Mouse (Mus musculus) Muller cell, postnatal 12 days (primary cell): ENCODE data around the gene Dhrs7b.
"Not testable (repeated sequence)": the region's sequence is repeated elsewhere in the genome, so short reads cannot be mapped to it uniquely, and the experiment has no call there.

Source experiments
- DNase-seq: peaks from one replicate; pipeline ENCODE4 v3.0.0-alpha.2; 2015; ENCODE audit errors: inconsistent ontology term

Gene Dhrs7b

DNA sequence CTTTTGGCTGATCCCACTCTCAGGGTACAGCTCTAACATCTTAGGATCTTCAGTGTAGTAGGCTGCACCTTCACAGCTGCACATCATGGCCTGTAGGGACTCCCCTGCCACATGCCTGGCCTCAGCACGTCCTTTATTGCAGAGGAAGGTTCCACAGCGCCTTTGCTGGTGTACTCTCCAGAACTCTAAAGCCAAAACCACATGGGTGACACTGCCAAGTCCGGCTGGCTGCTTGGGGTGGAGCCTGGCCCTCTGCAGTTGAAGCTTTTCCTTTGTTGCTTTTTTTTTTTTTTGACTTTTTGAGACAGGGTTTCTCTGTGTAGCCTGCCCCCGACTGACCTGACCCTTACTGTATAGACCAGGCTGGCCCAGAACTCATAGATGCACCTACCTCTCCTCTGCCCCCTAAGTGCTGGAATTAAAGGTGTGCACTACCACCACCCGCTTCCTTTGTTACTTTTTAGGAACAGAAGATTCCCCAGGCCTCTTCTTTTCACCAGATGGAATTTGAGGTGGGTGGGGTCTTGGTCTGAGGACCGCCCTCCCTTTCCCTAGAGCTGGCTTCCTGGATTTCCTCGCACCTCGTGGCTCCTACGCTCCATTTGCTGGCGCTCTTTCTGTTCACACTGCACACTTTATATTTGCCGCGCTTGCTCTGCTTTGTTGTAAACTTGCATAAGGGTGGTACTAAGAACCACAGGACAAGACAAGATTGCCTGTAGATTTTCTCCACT is 11.2 kb downstream of the Dhrs7b start:
- DNase-seq: peak; percentile 44

- DNase-seq: no peak
Measured at GRCm38 (mm10) chr11:60843412-60843811, 13.0 kb downstream of the Dhrs7b start.

DNA sequence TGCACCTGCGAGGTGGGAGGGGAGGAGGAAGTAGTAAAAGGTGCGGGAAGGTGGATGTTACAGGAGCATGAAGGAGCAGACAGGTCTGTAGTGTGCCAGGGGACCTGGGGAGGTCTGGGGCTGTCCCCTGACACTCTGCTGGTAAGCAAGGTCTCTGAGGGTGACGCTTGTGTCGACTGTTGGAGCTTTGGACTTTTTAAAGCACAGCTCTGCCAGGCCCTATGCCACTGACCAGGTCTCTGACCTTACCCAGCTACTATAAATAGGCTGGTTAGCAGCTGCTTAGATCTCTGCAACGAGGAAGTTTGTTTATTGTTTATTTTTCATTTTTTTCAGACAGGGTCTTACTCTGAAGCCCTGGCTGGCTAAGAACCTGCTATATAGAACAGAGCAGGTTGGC is 15.0 kb downstream of the Dhrs7b start:
- no peak for DNase-seq

DNA sequence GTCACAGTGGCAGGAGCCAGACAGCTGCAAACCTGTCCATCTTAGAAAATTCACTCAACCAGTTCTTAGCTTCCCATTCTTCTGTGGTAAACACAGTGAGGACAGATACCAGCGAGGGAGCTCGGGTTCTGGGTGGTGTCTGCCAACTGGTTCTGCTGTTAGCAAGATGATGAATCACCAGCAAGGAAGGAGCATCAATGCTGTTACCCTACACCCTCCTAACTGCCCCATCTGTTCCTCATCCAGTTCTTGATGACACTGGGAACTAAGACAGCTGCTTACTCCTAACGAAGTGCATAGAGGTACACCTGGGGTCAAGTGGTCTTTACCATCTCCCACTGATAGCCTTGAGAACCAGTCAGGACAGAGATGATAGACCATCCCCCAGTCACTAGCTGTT is 26.2 kb downstream of the Dhrs7b start:
- no peak for DNase-seq

DNA sequence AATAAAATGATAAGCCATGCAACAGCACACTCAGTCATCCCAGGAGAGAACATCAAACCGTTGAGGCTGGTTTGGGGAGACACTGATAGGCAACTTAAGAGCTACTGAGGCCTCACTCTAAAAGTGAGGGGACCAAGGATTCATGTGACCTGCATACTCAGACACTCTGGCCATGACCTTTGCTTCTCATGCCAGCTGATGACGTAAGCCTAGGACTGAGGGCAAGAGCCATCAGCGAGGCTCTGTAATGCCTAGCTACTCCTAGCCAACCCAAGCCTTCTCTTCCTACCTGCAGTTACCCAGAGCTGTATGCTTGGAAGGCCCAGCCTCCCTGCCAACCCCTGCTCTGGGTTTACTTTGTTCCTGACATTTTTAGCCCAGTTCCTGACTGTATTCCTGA is 31.6 kb downstream of the Dhrs7b start:
- no peak for DNase-seq

DNA sequence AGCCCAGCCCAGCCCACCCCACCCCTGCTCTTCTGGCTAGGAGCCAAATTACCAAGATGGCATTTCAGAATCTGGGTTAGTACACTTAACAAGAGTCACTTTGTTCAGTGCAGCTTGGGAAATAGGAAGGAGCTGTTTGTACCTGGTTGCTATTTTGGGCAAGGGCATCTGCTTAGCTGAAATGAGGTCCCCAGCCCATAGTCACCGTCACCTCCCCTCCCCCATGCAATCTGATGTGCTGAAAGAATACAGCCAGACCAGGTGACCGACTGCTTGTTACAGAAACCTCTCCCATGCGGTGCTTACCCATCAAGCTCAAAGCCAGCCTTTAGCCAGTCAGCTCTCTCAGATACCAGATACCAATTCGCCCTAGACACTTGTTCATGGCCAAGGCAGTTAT is 32.8 kb downstream of the Dhrs7b start:
- DNase-seq: no peak

DNA sequence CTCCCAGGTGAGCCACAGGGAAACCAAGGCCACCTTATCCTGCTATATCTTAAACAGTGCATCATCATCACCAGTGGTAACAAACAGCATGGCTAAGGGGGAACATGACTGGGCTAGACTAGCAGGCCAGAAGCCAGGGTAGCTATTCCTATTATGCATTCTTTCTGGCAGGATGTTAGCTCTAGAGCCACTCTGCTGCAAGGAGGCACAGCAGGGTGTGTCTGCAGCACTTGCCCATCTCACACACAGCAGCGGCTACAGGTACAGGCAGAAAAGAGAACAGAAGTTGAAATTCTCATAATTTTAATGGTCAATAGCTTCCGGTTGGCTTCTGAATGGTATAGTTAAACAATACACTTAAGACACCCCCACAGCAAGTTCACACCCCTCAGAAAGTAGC is 33.7 kb downstream of the Dhrs7b start:
- DNase-seq: no peak

DNA sequence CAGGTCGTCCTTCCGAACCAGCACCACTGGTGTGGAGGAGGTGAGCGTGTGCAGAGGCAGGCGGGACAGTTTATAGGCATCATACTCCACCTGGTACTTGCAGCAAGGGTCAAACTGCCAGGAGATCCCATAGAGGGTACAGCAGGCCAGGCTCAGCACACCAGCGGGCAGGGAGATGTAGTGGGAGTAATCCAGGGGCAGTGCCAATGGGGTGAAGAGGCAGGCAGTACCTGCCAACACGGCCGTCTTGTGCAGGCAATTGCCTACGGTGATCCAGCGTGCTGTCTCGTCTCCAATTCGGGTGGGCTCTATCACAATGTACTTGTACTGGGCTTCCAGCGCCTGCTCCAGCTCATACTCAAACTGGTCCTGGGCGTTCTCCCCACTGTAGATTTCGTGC is 34.5 kb downstream of the Dhrs7b start:
- DNase-seq: no peak

GRCm38 (mm10) chr11:60866021-60866420 is 35.6 kb downstream of the Dhrs7b start:
- no peak for DNase-seq

DNA sequence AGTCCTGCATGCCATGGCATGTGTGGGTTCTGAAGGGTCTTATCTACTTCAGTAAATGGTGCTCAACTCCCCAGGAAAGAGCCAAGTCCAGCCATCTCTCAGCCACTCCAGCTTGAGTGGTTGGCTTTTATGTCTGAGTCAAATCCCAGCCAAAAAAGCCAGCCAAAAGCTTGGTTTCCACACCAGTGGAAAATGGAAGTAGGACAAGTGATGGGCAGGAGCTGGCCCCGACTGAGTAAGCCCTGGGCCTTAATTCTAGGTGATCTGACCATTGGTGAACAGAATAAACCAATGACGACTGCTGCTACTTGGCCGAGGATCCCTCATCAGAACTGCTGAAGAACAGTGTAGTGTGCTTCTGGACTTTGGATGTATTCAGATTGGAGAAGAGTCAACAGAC is 37.0 kb downstream of the Dhrs7b start:
- peak; percentile 10 for DNase-seq

GRCm38 (mm10) chr11:60867904-60868303 is 37.5 kb downstream of the Dhrs7b start:
- no peak for DNase-seq

GRCm38 (mm10) chr11:60869471-60869870 is 39.0 kb downstream of the Dhrs7b start:
- DNase-seq: not testable (repeated sequence)

GRCm38 (mm10) chr11:60871409-60871808 is 41.0 kb downstream of the Dhrs7b start:
- no peak for DNase-seq

GRCm38 (mm10) chr11:60873101-60873500 is 42.7 kb downstream of the Dhrs7b start:
- no peak for DNase-seq

- DNase-seq: peak; percentile 90
Measured at GRCm38 (mm10) chr11:60878056-60878612, 47.7 kb downstream of the Dhrs7b start.

DNA sequence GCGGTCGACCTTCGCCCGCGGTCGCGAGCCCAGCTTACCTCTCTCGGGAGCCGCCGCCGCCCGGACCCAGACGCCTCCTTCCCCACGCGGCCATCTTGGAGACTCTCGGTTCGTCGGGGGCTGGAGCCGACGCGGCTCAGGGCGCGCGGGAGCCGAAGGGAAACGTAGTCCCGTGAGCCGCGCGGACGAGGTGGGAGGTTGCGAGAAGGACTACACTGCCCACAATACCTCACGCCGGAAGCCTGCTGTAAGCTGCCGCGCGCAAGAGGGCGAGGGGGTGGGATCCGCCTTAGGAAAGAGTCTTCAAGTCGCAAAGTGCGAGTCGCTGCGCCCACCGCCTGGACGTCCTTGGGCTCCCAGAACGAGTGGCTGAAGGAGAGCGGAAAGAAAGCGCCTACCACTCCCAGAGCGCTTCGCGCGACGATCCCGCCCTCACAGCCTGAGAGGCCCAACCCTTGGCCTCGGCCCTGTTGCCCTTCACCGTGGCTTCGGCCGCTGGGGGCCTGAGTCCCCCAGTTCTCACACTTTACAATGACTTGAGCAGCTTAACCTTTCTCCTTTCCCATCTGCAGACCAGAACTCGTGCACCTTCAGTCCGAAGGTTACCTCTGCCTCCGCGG is 48.4 kb downstream of the Dhrs7b start, which contains the start of gene Tmem11:
Tmem11 (minus strand) TSS at position 598 of the 620 bp plus-strand sequence.
- DNase-seq: peak; percentile 99

DNA sequence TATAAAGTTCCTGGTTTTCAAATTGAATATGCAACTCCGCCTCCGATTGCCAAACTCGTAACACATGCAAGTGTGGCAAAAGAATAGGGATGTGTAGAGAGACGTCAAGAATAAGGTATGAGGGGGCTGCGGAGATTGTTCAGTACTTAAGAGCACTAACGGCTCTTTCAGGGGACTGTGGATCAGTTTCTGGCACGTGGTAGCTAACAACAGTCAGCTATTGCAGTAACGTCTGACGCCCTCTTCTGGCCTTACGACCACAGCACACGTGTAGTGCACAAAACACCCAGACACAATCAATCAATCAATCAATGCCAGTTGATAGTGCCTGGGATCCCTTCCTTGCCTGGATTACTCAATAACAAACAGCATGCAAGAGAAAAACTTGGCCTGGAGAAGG is 49.0 kb downstream of the Dhrs7b start:
- no peak for DNase-seq

DNA sequence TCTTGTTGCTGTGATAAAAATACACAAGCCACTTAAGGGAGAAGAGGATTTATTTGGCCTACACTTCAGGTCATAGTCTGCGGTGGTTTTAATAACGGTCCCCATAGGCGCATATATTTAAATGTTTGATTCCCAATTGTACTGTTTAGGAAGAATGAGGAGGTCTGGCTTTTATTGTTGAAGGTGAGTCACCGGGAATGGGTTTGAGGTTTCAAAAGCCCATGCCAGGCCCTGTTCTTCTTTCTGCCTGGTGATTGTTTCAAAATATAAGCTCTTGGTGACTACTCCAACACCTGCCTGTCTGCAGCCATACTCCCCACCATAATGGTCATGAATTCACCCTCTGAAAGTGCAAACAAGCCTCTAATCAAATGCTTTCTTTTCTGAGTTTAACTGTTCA is 50.1 kb downstream of the Dhrs7b start:
- DNase-seq: peak; percentile 12

DNA sequence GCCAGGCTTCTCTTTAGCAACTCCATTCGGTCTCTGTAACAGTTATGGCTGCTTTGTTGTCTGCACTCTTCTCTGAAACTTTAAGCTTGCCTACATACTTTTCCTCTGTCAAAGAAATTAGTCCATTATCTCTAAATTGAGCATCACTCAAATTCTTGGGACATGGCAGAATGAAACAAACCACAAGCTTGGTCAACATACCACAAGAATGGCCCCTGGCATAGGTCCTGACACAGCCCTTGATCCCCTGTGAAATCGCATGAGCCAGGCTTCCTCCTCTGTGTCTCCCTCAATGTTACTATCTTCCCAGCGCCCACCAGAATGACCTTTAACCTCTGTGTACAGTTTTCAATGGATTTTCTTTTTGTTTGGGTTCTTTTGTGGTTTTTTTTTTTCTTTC is 52.0 kb downstream of the Dhrs7b start:
- DNase-seq: peak; percentile 84

DNA sequence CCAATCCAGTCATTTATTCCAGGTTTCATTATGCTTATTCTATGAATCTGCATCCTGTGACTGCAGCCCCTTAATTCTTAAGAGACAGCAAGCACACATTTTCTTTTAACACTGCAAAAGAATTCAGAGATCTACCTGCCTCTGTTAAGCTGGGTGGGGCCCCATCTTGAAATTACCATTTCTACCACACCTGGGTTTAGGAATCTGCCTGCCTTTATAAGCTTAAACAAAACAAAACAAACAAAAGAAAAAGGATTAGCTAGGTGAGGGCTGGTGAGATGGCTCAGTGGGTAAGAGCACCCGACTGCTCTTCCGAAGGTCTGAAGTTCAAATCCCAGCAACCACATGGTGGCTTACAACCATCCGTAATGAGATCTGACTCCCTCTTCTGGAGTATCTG is 56.6 kb downstream of the Dhrs7b start:
- not testable (repeated sequence) for DNase-seq

- DNase-seq: no peak
Measured at GRCm38 (mm10) chr11:60889861-60890260, 59.4 kb downstream of the Dhrs7b start.

- no peak for DNase-seq
Measured at GRCm38 (mm10) chr11:60890286-60890685, 59.9 kb downstream of the Dhrs7b start.

- no peak for DNase-seq
Measured at GRCm38 (mm10) chr11:60890744-60891143, 60.3 kb downstream of the Dhrs7b start.
